In the genomic region with DNA sequence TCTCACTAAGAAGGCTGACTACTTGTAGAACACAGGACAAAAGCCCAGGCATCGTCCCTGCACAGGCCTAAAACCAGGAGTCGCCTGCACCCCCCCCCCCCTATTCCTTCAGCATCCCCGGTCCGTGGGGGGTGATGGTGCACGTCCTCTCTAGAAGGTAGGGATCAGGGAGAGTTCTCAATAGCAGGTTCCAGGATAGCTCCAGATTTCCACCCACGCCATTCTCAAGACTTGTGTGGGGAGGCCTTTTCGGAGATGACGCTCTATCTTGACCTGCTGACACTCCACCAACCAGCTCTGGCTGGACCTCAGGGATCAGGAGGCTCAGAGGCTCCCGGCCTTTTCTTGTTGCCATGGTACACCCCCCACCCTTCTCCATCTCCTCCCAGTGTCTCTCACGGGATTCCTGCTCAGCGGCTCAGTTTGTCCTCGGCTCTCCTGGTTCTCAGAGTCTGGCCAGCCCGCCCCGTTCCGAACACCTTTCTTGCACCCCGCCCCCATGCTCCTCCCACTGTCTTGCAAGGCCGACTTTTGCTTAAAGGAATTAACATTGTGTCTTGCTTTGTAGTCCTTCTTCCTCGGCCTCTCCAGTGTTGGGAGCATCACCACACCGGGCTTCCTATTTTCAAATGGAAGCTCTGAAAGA, we compare ENCODE assay signal across 8 mouse cellular contexts. TPM values are rescaled to one million over a fixed set of nuclear protein-coding genes. Genes with fewer than 3 reads are reported as not detected.
DNase-seq lines count a peak whose midpoint lies in the region; ATAC-seq and TF ChIP-seq lines count a peak whose summit lies in the region.

No protein-coding gene starts in this region.

- H3K9ac ChIP-seq in kidney, postnatal 0 days (ENCODE audit: low read depth, low read length): 0 out of 2 replicates have a peak overlapping the region, but pooled peaks have one; percentile 8
- H3K9ac ChIP-seq in heart, embryonic 16.5 days (ENCODE audit: low read length): no peak overlapping the region
- 0 out of 2 replicates have a peak overlapping the region, but pooled peaks have one; percentile 33 for H3K9ac ChIP-seq in midbrain, embryonic 15.5 days

- DNase-seq in kidney, postnatal 0 days (ENCODE audit: low spot score): no peak
- DNase-seq in kidney, adult 9 months: no peak
- DNase-seq in cerebellum, postnatal 25 days: peak; percentile 67 to 69
- no peak for DNase-seq in frontal cortex, postnatal 25 days (ENCODE audit: low spot score in 2 of 2)
- no peak for DNase-seq in layer of hippocampus, adult 8-10 months (ENCODE audit: low spot score in 2 of 2)
- no peak for DNase-seq in spleen, postnatal 10 days (ENCODE audit: low spot score in 2 of 2)

- peaks cover 9% of the 10 kb centered on the region; the same call in 1 of the 2 replicates for H3K4me1 ChIP-seq in kidney, postnatal 0 days (replicated peaks; ENCODE audit: insufficient read depth, low read length)
- peaks cover 6% of the 10 kb centered on the region for H3K4me1 ChIP-seq in heart, embryonic 16.5 days (ENCODE audit: control insufficient read depth, insufficient read depth, low read length)
- H3K4me1 ChIP-seq in midbrain, embryonic 15.5 days: peaks cover 17% of the 10 kb centered on the region

- no peaks in the 10 kb centered on the region for H3K27me3 ChIP-seq in kidney, postnatal 0 days (ENCODE audit: insufficient read depth, low read length)
- H3K27me3 ChIP-seq in heart, embryonic 16.5 days (ENCODE audit: control insufficient read depth, insufficient read depth, low read length): peaks cover 3% of the 10 kb centered on the region; the same call in 1 of the 2 replicates
- H3K27me3 ChIP-seq in midbrain, embryonic 15.5 days (replicated peaks): no peaks in the 10 kb centered on the region

- H3K4me3 ChIP-seq in kidney, postnatal 0 days (replicated peaks; ENCODE audit: low read depth, low read length): no peak overlapping the region
- no peak overlapping the region for H3K4me3 ChIP-seq in heart, embryonic 16.5 days (ENCODE audit: low read length)
- H3K4me3 ChIP-seq in midbrain, embryonic 15.5 days: no peak overlapping the region

- H3K9me3 ChIP-seq in kidney, postnatal 0 days (replicated peaks; ENCODE audit: low read length): no peaks in the 10 kb centered on the region
- no peaks in the 10 kb centered on the region; the same call in 1 of the 2 replicates for H3K9me3 ChIP-seq in heart, embryonic 16.5 days (replicated peaks; ENCODE audit: control insufficient read depth, low read length)
- no peaks in the 10 kb centered on the region for H3K9me3 ChIP-seq in midbrain, embryonic 15.5 days

- peak overlapping the region; percentile 76 for H3K27ac ChIP-seq in kidney, postnatal 0 days
- 0 out of 2 replicates have a peak overlapping the region, but pooled peaks have one; percentile 2 for H3K27ac ChIP-seq in heart, embryonic 16.5 days (ENCODE audit: low read length)
- peak overlapping the region; percentile 45 for H3K27ac ChIP-seq in midbrain, embryonic 15.5 days

- no peak for TF ChIP-seq CTCF in kidney, postnatal 0 days (IDR thresholded peaks at IDR 0.05; ENCODE audit: low read depth)

- peak overlapping the region; percentile 19 for H3K4me2 ChIP-seq in kidney, postnatal 0 days (ENCODE audit: low read length)
- no peak overlapping the region; the same call in 1 of the 2 replicates for H3K4me2 ChIP-seq in heart, embryonic 16.5 days (ENCODE audit: low read depth, low read length)
- peak overlapping the region; percentile 46 for H3K4me2 ChIP-seq in midbrain, embryonic 15.5 days

- no peaks in the 10 kb centered on the region for H3K36me3 ChIP-seq in kidney, postnatal 0 days (ENCODE audit: insufficient read depth, low read length)
- no peaks in the 10 kb centered on the region for H3K36me3 ChIP-seq in heart, embryonic 16.5 days (ENCODE audit: control insufficient read depth, insufficient read depth)
- no peaks in the 10 kb centered on the region for H3K36me3 ChIP-seq in midbrain, embryonic 15.5 days (replicated peaks)

- no peak for ATAC-seq in kidney, postnatal 0 days (replicated peaks; ENCODE audit: low FRiP score, low read depth)
- no peak for ATAC-seq in heart, embryonic 16.5 days (replicated peaks; ENCODE audit: extremely low read depth, insufficient read depth, low FRiP score)
- peak; percentile 57 for ATAC-seq in midbrain, embryonic 15.5 days (replicated peaks)

- 19% methylated on average over 19 of the region's 19 CpGs for WGBS in kidney, postnatal 0 days
- WGBS in heart, embryonic 16.5 days: 12% methylated on average over 19 of the region's 19 CpGs
- 3% methylated on average over 19 of the region's 19 CpGs for WGBS in midbrain, embryonic 15.5 days

RNA-seq across cellular contexts. Expression of a gene that starts 9.6 kb away (rescaled TPM):
- 1.3 and 1.4 TPM in 2 replicates for polyA plus RNA-seq in kidney, postnatal 0 days (2015; fragmentation: Nextera tagmentation; extraction: Ambion mirVana)
- 1.7 and 2.5 TPM in 2 replicates for polyA plus RNA-seq in heart, embryonic 16.5 days (2015; fragmentation: Nextera tagmentation; extraction: Ambion mirVana)
- 1.5 and 3.0 TPM in 2 replicates for polyA plus RNA-seq in midbrain, embryonic 15.5 days (2015; fragmentation: Nextera tagmentation; extraction: Ambion mirVana)
- total RNA-seq in layer of hippocampus, adult 8-10 months (2022): 1 to 10 TPM; 4.8 to 8.5 (median 5.8) TPM

RNA-seq across cellular contexts. Expression of a gene that starts 10.4 kb away (rescaled TPM):
- 35.2 and 37.5 TPM in 2 replicates for polyA plus RNA-seq in kidney, postnatal 0 days (2015; fragmentation: Nextera tagmentation; extraction: Ambion mirVana)
- 11.6 and 12.3 TPM in 2 replicates for polyA plus RNA-seq in heart, embryonic 16.5 days (2015; fragmentation: Nextera tagmentation; extraction: Ambion mirVana)
- polyA plus RNA-seq in midbrain, embryonic 15.5 days (2015; fragmentation: Nextera tagmentation; extraction: Ambion mirVana): 23.3 and 24.4 TPM in 2 replicates
- 10 to 100 TPM; 57.2 to 76.1 (median 63.0) TPM for total RNA-seq in layer of hippocampus, adult 8-10 months (2022)

RNA-seq across cellular contexts. Expression of a gene that starts 16.9 kb away (rescaled TPM):
- 8.8 and 9.0 TPM in 2 replicates for polyA plus RNA-seq in kidney, postnatal 0 days (2015; fragmentation: Nextera tagmentation; extraction: Ambion mirVana)
- 9.9 and 10.3 TPM in 2 replicates for polyA plus RNA-seq in heart, embryonic 16.5 days (2015; fragmentation: Nextera tagmentation; extraction: Ambion mirVana)
- polyA plus RNA-seq in midbrain, embryonic 15.5 days (2015; fragmentation: Nextera tagmentation; extraction: Ambion mirVana): 0.83 TPM in 2 replicates
- total RNA-seq in layer of hippocampus, adult 8-10 months (2022): 1 to 10 TPM; 1.1 to 2.5 (median 1.8) TPM

RNA-seq across cellular contexts. Expression of a gene that starts 57.5 kb away (rescaled TPM):
- not detected in 2 replicates for polyA plus RNA-seq in kidney, postnatal 0 days (2015; fragmentation: Nextera tagmentation; extraction: Ambion mirVana)
- not detected in 2 replicates for polyA plus RNA-seq in heart, embryonic 16.5 days (2015; fragmentation: Nextera tagmentation; extraction: Ambion mirVana)
- polyA plus RNA-seq in midbrain, embryonic 15.5 days (2015; fragmentation: Nextera tagmentation; extraction: Ambion mirVana): 0.33 and 0.45 TPM in 2 replicates
- 1 to 10 TPM in 3 of 4 experiments, under 1 TPM in 1; 0.57 to 3.9 (median 1.4) TPM for total RNA-seq in layer of hippocampus, adult 8-10 months (2022)

Comparison
In these comparisons a context has a peak if more than half of its experiments do, and no peak if none do; other contexts are left out.
1. DNase-seq: peak in cerebellum, postnatal 25 days (2 of 2); none in kidney, postnatal 0 days (single experiment), kidney, adult 9 months (single experiment), frontal cortex, postnatal 25 days (0 of 2), layer of hippocampus, adult 8-10 months (0 of 2) and spleen, postnatal 10 days (0 of 2).
2. H3K27ac ChIP-seq: peak in every context shown above with its lines; median percentile 76 in kidney, postnatal 0 days; 45 in midbrain, embryonic 15.5 days; 2 in heart, embryonic 16.5 days.